Mouse (Mus musculus) heart, postnatal 36 days (tissue): ENCODE results near the gene Fam72a. TPM values are rescaled to one million over a fixed set of nuclear protein-coding genes. Genes with fewer than 3 reads are reported as not detected.
"Not testable (repeated sequence)": the region's sequence is repeated elsewhere in the genome, so short reads cannot be mapped to it uniquely, and the experiment has no call there.

ENCODE experiments used
- DNase-seq, 2 experiments: peaks; one replicate each; pipeline ENCODE4 v3.0.0; 2021 to 2022
- intact Hi-C: fragments of 180-260 bp; cut with DNase I; formaldehyde crosslinking; loops from one replicate; pipeline ENCODE4 v1.15.1; 2025
- total RNA-seq, 2 experiments: library from RNA; stranded (reverse); gene quantifications; 2 replicates each; pipeline ENCODE4 v1.2.3; 2021

Gene Fam72a
- total RNA-seq, 2 experiments from 2014 or later = 0.81 to 1.00 TPM

- peak; percentile 40 to 61 for DNase-seq
- intact Hi-C loops = loop anchor here (2.0 to 5.0 kb wide), 4 partner anchors 47 to 181 kb away; no protein-coding TSS in a partner anchor
Measured at GRCm38 (mm10) chr1:131525586-131526271, 2.0 kb upstream of the Fam72a start.

GRCm38 (mm10) chr1:131526371-131527270, 1.1 kb upstream of the Fam72a start:
- intact Hi-C loops = loop anchor here (2.0 to 5.0 kb wide), 4 partner anchors 48 to 182 kb away; no protein-coding TSS in a partner anchor
- DNase-seq = peak; percentile 72 to 79

- peak; percentile 74 for DNase-seq
- intact Hi-C loops = loop anchor here (5.0 kb wide), 2 partner anchors 96 to 166 kb away; no protein-coding TSS in a partner anchor
Measured at GRCm38 (mm10) chr1:131528081-131528507, 391 bp downstream of the Fam72a start.

GRCm38 (mm10) chr1:131528561-131529166, 961 bp downstream of the Fam72a start:
- intact Hi-C loops = loop anchor here (5.0 kb wide), 2 partner anchors 96 to 166 kb away; no protein-coding TSS in a partner anchor
- no peak for DNase-seq

- intact Hi-C loops = no loop called here
- DNase-seq = no peak
Measured at GRCm38 (mm10) chr1:131539771-131540170, 12.1 kb downstream of the Fam72a start.

- DNase-seq = no peak
- intact Hi-C loops = no loop called here
Measured at GRCm38 (mm10) chr1:131540795-131541194, 13.1 kb downstream of the Fam72a start.

- intact Hi-C loops = no loop called here
- no peak for DNase-seq
Measured at GRCm38 (mm10) chr1:131541431-131541830, 13.7 kb downstream of the Fam72a start.

- intact Hi-C loops = no loop called here
- DNase-seq = no peak
Measured at GRCm38 (mm10) chr1:131541903-131542302, 14.2 kb downstream of the Fam72a start.

GRCm38 (mm10) chr1:131543886-131544565, 16.3 kb downstream of the Fam72a start:
- no peak for DNase-seq
- intact Hi-C loops = no loop called here

- DNase-seq = peak in 1 of 2 experiments; percentile 24
- intact Hi-C loops = loop anchor here (5.0 kb wide), 1 partner anchor 110 kb away; no protein-coding TSS in a partner anchor
Measured at GRCm38 (mm10) chr1:131546798-131547690, 19.3 kb downstream of the Fam72a start.

- intact Hi-C loops = loop anchor here (5.0 kb wide), 1 partner anchor 109 kb away; no protein-coding TSS in a partner anchor
- peak; percentile 24 to 37 for DNase-seq
Measured at GRCm38 (mm10) chr1:131548494-131549365, 21.0 kb downstream of the Fam72a start.

- no peak for DNase-seq
- intact Hi-C loops = no loop called here
Measured at GRCm38 (mm10) chr1:131551956-131552355, 24.3 kb downstream of the Fam72a start.

GRCm38 (mm10) chr1:131553428-131553827, 25.7 kb downstream of the Fam72a start:
- no peak for DNase-seq
- intact Hi-C loops = no loop called here

GRCm38 (mm10) chr1:131555042-131555812, 27.5 kb downstream of the Fam72a start:
- intact Hi-C loops = loop anchor here (1.0 to 5.0 kb wide), 3 partner anchors 192 to 283 kb away; no protein-coding TSS in a partner anchor
- peak; percentile 77 to 82 for DNase-seq

GRCm38 (mm10) chr1:131560500-131560899, 32.8 kb downstream of the Fam72a start:
- no peak for DNase-seq

GRCm38 (mm10) chr1:131562081-131562480, 34.4 kb downstream of the Fam72a start:
- no peak for DNase-seq
- intact Hi-C loops = no loop called here

More at GRCm38 (mm10) chr1:131560500-131560899, 32.8 kb downstream of the Fam72a start:
- intact Hi-C loops = no loop called here

GRCm38 (mm10) chr1:131566056-131566455, 38.4 kb downstream of the Fam72a start:
- DNase-seq, intact Hi-C loops: not testable (repeated sequence)
